In genomic region chr2:69379801-69380200, GRCm38 (mm10) we compare ENCODE assay signal across 31 mouse cellular contexts. TPM values are rescaled to one million over a fixed set of nuclear protein-coding genes. Genes with fewer than 3 reads are reported as not detected.
DNase-seq lines count a peak whose midpoint lies in the region; ATAC-seq and TF ChIP-seq lines count a peak whose summit lies in the region.
"Had no signal": no experiment of that assay in that cellular context is flagged by ENCODE, and none has a peak within 500 bp of the region (broad histone marks: within the 10 kb centered on the region; RNA-seq: fewer than 3 reads in every experiment).

No protein-coding gene starts in this region.

- 45% methylated on average over 1 of the region's 1 CpGs for WGBS in embryonic facial prominence, embryonic 14.5 days
- WGBS in embryonic facial prominence, embryonic 10.5 days, result 72% methylated on average over 1 of the region's 1 CpGs
- 0% methylated on average over 1 of the region's 1 CpGs for WGBS in macrophage (ENCODE audit: missing documents)
- WGBS in stomach, postnatal 0 days, result 38% methylated on average over 1 of the region's 1 CpGs

- ATAC-seq in embryonic facial prominence, embryonic 14.5 days (ENCODE audit: low read depth), result no peak
- ATAC-seq in stomach, postnatal 0 days (ENCODE audit: low FRiP score, low TSS enrichment), result no peak
- ATAC-seq: forebrain, postnatal 0 days; hindbrain, embryonic 16.5 days; midbrain, embryonic 15.5 days had no signal

- no peak overlapping the region for H3K4me2 ChIP-seq in embryonic facial prominence, embryonic 14.5 days (ENCODE audit: low read depth, low read length)
- no peak overlapping the region for H3K4me2 ChIP-seq in stomach, postnatal 0 days (replicated peaks; ENCODE audit: low read depth)
- H3K4me2 ChIP-seq: embryonic facial prominence, embryonic 13.5 days; forebrain, embryonic 12.5 days; limb, embryonic 15.5 days; liver, embryonic 13.5 days; midbrain, embryonic 15.5 days had no signal

- H3K27ac ChIP-seq in embryonic facial prominence, embryonic 14.5 days (replicated peaks; ENCODE audit: low read depth, low read length), result no peak overlapping the region
- no peak overlapping the region for H3K27ac ChIP-seq in embryonic facial prominence, embryonic 10.5 days (replicated peaks)
- H3K27ac ChIP-seq in macrophage, result peak overlapping the region; percentile 38
- peak overlapping the region; percentile 78; the same call in 1 of the 2 replicates for H3K27ac ChIP-seq in stomach, postnatal 0 days (replicated peaks)
- H3K27ac ChIP-seq: embryonic facial prominence, embryonic 13.5 days; forebrain, embryonic 12.5 days; heart, adult 2 months; heart, embryonic 13.5 days; hindbrain, embryonic 10.5 days; layer of hippocampus, adult 2 months; limb, embryonic 10.5 days; liver, embryonic 13.5 days; midbrain, embryonic 15.5 days had no signal

- no peaks in the 10 kb centered on the region for H3K4me1 ChIP-seq in embryonic facial prominence, embryonic 14.5 days (ENCODE audit: control insufficient read depth, insufficient read depth, low read length)
- peaks cover 4% of the 10 kb centered on the region; the same call in 1 of the 2 replicates for H3K4me1 ChIP-seq in embryonic facial prominence, embryonic 10.5 days
- no peaks in the 10 kb centered on the region for H3K4me1 ChIP-seq in stomach, postnatal 0 days (replicated peaks; ENCODE audit: control insufficient read depth, insufficient read depth)
- H3K4me1 ChIP-seq: embryonic facial prominence, embryonic 13.5 days; forebrain, embryonic 12.5 days; hindbrain, embryonic 10.5 days; liver, embryonic 13.5 days; midbrain, embryonic 15.5 days had no signal

- no peak for TF ChIP-seq CTCF in stomach, postnatal 0 days (IDR thresholded peaks at IDR 0.05; ENCODE audit: low read depth)

- H3K4me3 ChIP-seq in embryonic facial prominence, embryonic 14.5 days (ENCODE audit: low read depth, low read length), result no peak overlapping the region
- no peak overlapping the region for H3K4me3 ChIP-seq in embryonic facial prominence, embryonic 10.5 days
- no peak overlapping the region for H3K4me3 ChIP-seq in macrophage (ENCODE audit: inconsistent target)
- no peak overlapping the region for H3K4me3 ChIP-seq in stomach, postnatal 0 days (ENCODE audit: low read depth, low read length)
- H3K4me3 ChIP-seq: embryonic facial prominence, embryonic 13.5 days; forebrain, embryonic 12.5 days; heart, adult 2 months; heart, embryonic 13.5 days; hindbrain, embryonic 10.5 days; layer of hippocampus, adult 2 months; limb, embryonic 10.5 days; limb, embryonic 15.5 days; liver, embryonic 13.5 days; midbrain, embryonic 15.5 days had no signal

- no peak for DNase-seq in embryonic facial prominence, embryonic 14.5 days (ENCODE audit: low spot score)
- no peak for DNase-seq in embryonic facial prominence, embryonic 10.5 days (ENCODE audit: low spot score)
- peak; percentile 62 for DNase-seq in 3T3-L1 (ENCODE audit: low read depth, low spot score)
- DNase-seq in stomach, postnatal 0 days (ENCODE audit: low spot score), result peak; percentile 20
- no peak for DNase-seq in layer of hippocampus, adult 8-10 months (ENCODE audit: low spot score in 2 of 2)
- no peak for DNase-seq in B cell, adult 2 months
- DNase-seq: cerebellum, adult 11 months; cerebellum, adult 9-10 months; embryo, embryonic 11 days; forebrain, postnatal 0 days; kidney, adult 2 months; kidney, postnatal 36 days; right cerebral cortex, postnatal 25 days had no signal

- no peak for TF ChIP-seq EP300 in stomach, postnatal 0 days (optimal IDR thresholded peaks at IDR 0.05)

- H3K27me3 ChIP-seq in embryonic facial prominence, embryonic 14.5 days (replicated peaks; ENCODE audit: control insufficient read depth, insufficient read depth, low read length), result no peaks in the 10 kb centered on the region
- H3K27me3 ChIP-seq in embryonic facial prominence, embryonic 10.5 days (replicated peaks; ENCODE audit: low read depth, poor library complexity, severe bottlenecking), result no peaks in the 10 kb centered on the region
- H3K27me3 ChIP-seq in stomach, postnatal 0 days (ENCODE audit: control insufficient read depth, insufficient read depth, low read length), result no peaks in the 10 kb centered on the region
- H3K27me3 ChIP-seq: embryonic facial prominence, embryonic 13.5 days; forebrain, embryonic 12.5 days; heart, embryonic 13.5 days; limb, embryonic 15.5 days; liver, embryonic 13.5 days; midbrain, embryonic 15.5 days had no signal

- H3K36me3 ChIP-seq in embryonic facial prominence, embryonic 14.5 days (ENCODE audit: control insufficient read depth, insufficient read depth, low read length), result no peaks in the 10 kb centered on the region
- H3K36me3 ChIP-seq in embryonic facial prominence, embryonic 10.5 days (replicated peaks), result no peaks in the 10 kb centered on the region
- H3K36me3 ChIP-seq in macrophage (ENCODE audit: inconsistent target), result no peaks in the 10 kb centered on the region
- no peaks in the 10 kb centered on the region for H3K36me3 ChIP-seq in stomach, postnatal 0 days (ENCODE audit: control insufficient read depth, insufficient read depth, low read length)
- H3K36me3 ChIP-seq: embryonic facial prominence, embryonic 13.5 days; forebrain, embryonic 12.5 days; heart, embryonic 13.5 days; hindbrain, embryonic 10.5 days; limb, embryonic 10.5 days; limb, embryonic 15.5 days; liver, embryonic 13.5 days; midbrain, embryonic 15.5 days had no signal

- peak overlapping the region; percentile 19; the same call in 1 of the 2 replicates for H3K9ac ChIP-seq in embryonic facial prominence, embryonic 14.5 days (ENCODE audit: low read depth, low read length)
- no peak overlapping the region for H3K9ac ChIP-seq in stomach, postnatal 0 days (ENCODE audit: low read length)
- H3K9ac ChIP-seq: embryonic facial prominence, embryonic 13.5 days; forebrain, embryonic 12.5 days; forebrain, postnatal 0 days; heart, embryonic 13.5 days; limb, embryonic 15.5 days; liver, embryonic 13.5 days; midbrain, embryonic 15.5 days had no signal

- H3K79me2 ChIP-seq in macrophage (ENCODE audit: inconsistent target), result no peaks in the 10 kb centered on the region

- H3K9me3 ChIP-seq in embryonic facial prominence, embryonic 14.5 days (ENCODE audit: control insufficient read depth, low read length), result no peaks in the 10 kb centered on the region
- no peaks in the 10 kb centered on the region for H3K9me3 ChIP-seq in embryonic facial prominence, embryonic 10.5 days
- H3K9me3 ChIP-seq in stomach, postnatal 0 days (ENCODE audit: control insufficient read depth, low read length), result no peaks in the 10 kb centered on the region
- H3K9me3 ChIP-seq: embryonic facial prominence, embryonic 13.5 days; forebrain, embryonic 12.5 days; heart, embryonic 13.5 days; hindbrain, embryonic 10.5 days; limb, embryonic 10.5 days; limb, embryonic 15.5 days; liver, embryonic 13.5 days; midbrain, embryonic 15.5 days had no signal

RNA-seq across cellular contexts. Expression of gene Dhrs9, which starts 0.4 kb away (rescaled TPM):
- polyA plus RNA-seq in embryonic facial prominence, embryonic 14.5 days (2014; fragmentation: Nextera tagmentation; extraction: Ambion mirVana), result 0.08 TPM in 1 of 2 replicates, not detected in the other
- not detected in 2 replicates for polyA plus RNA-seq in embryonic facial prominence, embryonic 10.5 days (2016; fragmentation: Nextera tagmentation; extraction: Ambion mirVana)
- 10 to 100 TPM in 1 of 26 experiments, 1 to 10 TPM in 20, under 1 TPM in 5; 0.31 to 11.1 (median 2.3) TPM for total RNA-seq in macrophage (2018; cell fraction: chromatin; rRNA removed)
- 10 to 100 TPM in 1 of 26 experiments, 1 to 10 TPM in 24, under 1 TPM in 1; 0.77 to 10.6 (median 4.9) TPM for total RNA-seq in macrophage (2018; cell fraction: cytosol; rRNA removed)
- total RNA-seq in macrophage (2018; cell fraction: nucleus; rRNA removed), result 1 to 10 TPM in 24 of 26 experiments, under 1 TPM in 2; 0.85 to 8.5 (median 3.4) TPM
- 2.0 to 8.4 TPM (median 3.7 TPM) in 3 replicates for polyA plus RNA-seq in macrophage (2018)
- 5.1 and 5.8 TPM in 2 replicates for polyA plus RNA-seq in stomach, postnatal 0 days (2015; fragmentation: Nextera tagmentation; extraction: Ambion mirVana)
- not detected for total RNA-seq in layer of hippocampus, adult 8-10 months (2022)
- total RNA-seq: forebrain, postnatal 0 days; layer of hippocampus, adult 2 months; layer of hippocampus, postnatal 25 days had no signal
- polyA plus RNA-seq: embryonic facial prominence, embryonic 13.5 days; forebrain, embryonic 12.5 days; forebrain, postnatal 0 days; heart, embryonic 13.5 days; hindbrain, embryonic 10.5 days; intestine, embryonic 14.5 days; kidney, embryonic 16.5 days; limb, embryonic 10.5 days; midbrain, embryonic 15.5 days; neural tube, embryonic 11.5 days had no signal

RNA-seq across cellular contexts. Expression of gene Abcb11, which starts 37.4 kb away (rescaled TPM):
- not detected in 2 replicates for polyA plus RNA-seq in embryonic facial prominence, embryonic 14.5 days (2014; fragmentation: Nextera tagmentation; extraction: Ambion mirVana)
- not detected in 2 replicates for polyA plus RNA-seq in embryonic facial prominence, embryonic 10.5 days (2016; fragmentation: Nextera tagmentation; extraction: Ambion mirVana)
- under 1 TPM in 1 of 26 experiments, not detected in 25; 0.16 TPM for total RNA-seq in macrophage (2018; cell fraction: chromatin; rRNA removed)
- not detected for total RNA-seq in macrophage (2018; cell fraction: cytosol; rRNA removed)
- under 1 TPM in 1 of 26 experiments, not detected in 25; 0.46 TPM for total RNA-seq in macrophage (2018; cell fraction: nucleus; rRNA removed)
- polyA plus RNA-seq in macrophage (2018), result not detected in 3 replicates
- 0.96 and 1.4 TPM in 2 replicates for polyA plus RNA-seq in stomach, postnatal 0 days (2015; fragmentation: Nextera tagmentation; extraction: Ambion mirVana)
- not detected for total RNA-seq in layer of hippocampus, adult 8-10 months (2022)
- total RNA-seq: heart, adult 2 months; heart, postnatal 10 days; layer of hippocampus, adult 2 months; left cerebral cortex, adult 8-10 months had no signal
- polyA plus RNA-seq: embryonic facial prominence, embryonic 13.5 days; forebrain, embryonic 12.5 days; heart, adult 2 months; intestine, embryonic 14.5 days; kidney, adult 2 months; limb, embryonic 10.5 days; limb, embryonic 15.5 days; midbrain, embryonic 15.5 days; neural tube, embryonic 11.5 days had no signal

Comparison
In these comparisons a context has a peak if more than half of its experiments do, and no peak if none do; other contexts are left out.
1. DNase-seq: peak in 3T3-L1 (single experiment) and stomach, postnatal 0 days (single experiment); none in embryonic facial prominence, embryonic 14.5 days (single experiment), embryonic facial prominence, embryonic 10.5 days (single experiment), layer of hippocampus, adult 8-10 months (0 of 2) and B cell, adult 2 months (0 of 2).
2. H3K27ac ChIP-seq: peak in macrophage (single experiment) and stomach, postnatal 0 days (single experiment); none in embryonic facial prominence, embryonic 14.5 days (single experiment) and embryonic facial prominence, embryonic 10.5 days (single experiment).